Mouse (Mus musculus) myocyte (in vitro differentiated cells): ENCODE measurements at regions not wholly inside any gene's neighbourhood (a gene's known extent, or its start where the extent isn't known, plus 50 kb on each side); places are given as distances from the start of the nearest gene placed in this dataset.

Experiments used
- E2F4 ChIP-seq: IDR thresholded peaks from one replicate; pipeline ENCODE4 v1.6.1; 2011; ENCODE audit warnings: mild to moderate bottlenecking, control low read depth, moderate library complexity; ENCODE audit not compliant: insufficient read depth
- MAX ChIP-seq: IDR thresholded peaks from one replicate; pipeline ENCODE4 v1.6.1; 2011; ENCODE audit warnings: low read depth, mild to moderate bottlenecking, control low read depth
- POLR2A ChIP-seq: IDR thresholded peaks from one replicate; pipeline ENCODE4 v1.6.1; 2011; ENCODE audit warnings: low read depth, mild to moderate bottlenecking, control low read depth, moderate library complexity; ENCODE audit not compliant: insufficient read length
- TCF12 ChIP-seq: IDR thresholded peaks from one replicate; pipeline ENCODE4 v1.6.1; 2011; ENCODE audit warnings: mild to moderate bottlenecking, control low read depth; ENCODE audit not compliant: poor library complexity, insufficient read depth, severe bottlenecking
- USF1 ChIP-seq: IDR thresholded peaks from one replicate; pipeline ENCODE4 v1.6.1; 2011; ENCODE audit warnings: low read depth, mild to moderate bottlenecking, control low read depth, moderate library complexity

DNA sequence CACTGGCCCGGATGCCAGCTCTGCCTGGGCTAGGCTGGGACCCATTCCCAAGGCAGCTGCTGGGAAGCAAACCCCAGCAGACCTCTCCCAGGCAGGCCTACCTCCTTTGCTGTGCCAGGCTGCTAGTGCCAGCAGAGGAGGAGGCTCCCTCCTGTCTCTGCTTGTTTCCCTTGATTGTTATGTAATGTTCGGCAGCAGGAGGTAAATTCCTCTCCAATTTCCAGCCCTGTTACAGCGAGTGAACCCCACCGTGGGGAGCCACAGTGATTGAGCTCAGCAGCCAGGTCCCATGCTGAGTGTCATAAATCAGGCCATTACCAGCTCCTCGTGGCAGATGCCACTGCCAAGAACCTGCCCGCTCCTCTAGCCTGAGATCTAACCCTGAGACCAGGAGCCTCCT, 274.6 kb downstream of the Dhx35 start:
- no peak for TF ChIP-seq TCF12
- no peak for TF ChIP-seq E2F4
- TF ChIP-seq USF1, result no peak
- TF ChIP-seq POLR2A, result no peak
- no peak for TF ChIP-seq MAX
